Comparison of ENCODE assay signal across 8 mouse cellular contexts in genomic region chr5:8660738-8661151, GRCm38 (mm10). TPM values are rescaled to one million over a fixed set of nuclear protein-coding genes. Genes with fewer than 3 reads are reported as not detected.
DNase-seq lines count a peak whose midpoint lies in the region; ATAC-seq and TF ChIP-seq lines count a peak whose summit lies in the region.

No protein-coding gene starts in this region.

- ATAC-seq in heart, postnatal 0 days (ENCODE audit: insufficient read depth, low read depth) = no peak
- peak; percentile 29 for ATAC-seq in inflammation-experienced regulatory T-cells, adult 6 months
- ATAC-seq in midbrain, embryonic 14.5 days (ENCODE audit: low FRiP score, low TSS enrichment) = no peak
- no peak; the same call in 1 of the 2 replicates for ATAC-seq in frontal cortex, adult (ENCODE audit: low TSS enrichment)

- TF ChIP-seq CTCF in heart, postnatal 0 days (IDR thresholded peaks at IDR 0.05; ENCODE audit: low read depth) = no peak
- no peak for TF ChIP-seq CTCF in heart, adult 2 months (IDR thresholded peaks at IDR 0.05)

- H3K27ac ChIP-seq in heart, postnatal 0 days (ENCODE audit: low read depth) = no peak overlapping the region
- no peak overlapping the region for H3K27ac ChIP-seq in heart, adult 2 months
- H3K27ac ChIP-seq in embryonic facial prominence, embryonic 10.5 days (replicated peaks) = no peak overlapping the region
- H3K27ac ChIP-seq in midbrain, embryonic 14.5 days (replicated peaks; ENCODE audit: low read depth, low read length) = no peak overlapping the region

- TF ChIP-seq POLR2A in heart, adult 2 months (IDR thresholded peaks at IDR 0.05; ENCODE audit: insufficient read depth, low read depth, low read length) = no peak

- WGBS in heart, postnatal 0 days = 81% methylated on average over 10 of the region's 10 CpGs
- 83% methylated on average over 10 of the region's 10 CpGs for WGBS in heart, adult 2 months
- WGBS in embryonic facial prominence, embryonic 10.5 days = 65% methylated on average over 10 of the region's 10 CpGs
- 69% methylated on average over 10 of the region's 10 CpGs for WGBS in midbrain, embryonic 14.5 days

- H3K27me3 ChIP-seq in heart, postnatal 0 days (ENCODE audit: control insufficient read depth, insufficient read depth, low read length) = no peaks in the 10 kb centered on the region
- no peaks in the 10 kb centered on the region for H3K27me3 ChIP-seq in heart, adult 2 months (ENCODE audit: control insufficient read depth, insufficient read depth, low read length)
- H3K27me3 ChIP-seq in embryonic facial prominence, embryonic 10.5 days (replicated peaks; ENCODE audit: low read depth, poor library complexity, severe bottlenecking) = peaks cover 5% of the 10 kb centered on the region; the same call in 1 of the 2 replicates
- no peaks in the 10 kb centered on the region for H3K27me3 ChIP-seq in midbrain, embryonic 14.5 days (ENCODE audit: control insufficient read depth, insufficient read depth, low read length)

- H3K9me3 ChIP-seq in heart, postnatal 0 days (replicated peaks; ENCODE audit: control insufficient read depth, low read length) = no peaks in the 10 kb centered on the region
- no peaks in the 10 kb centered on the region for H3K9me3 ChIP-seq in embryonic facial prominence, embryonic 10.5 days
- H3K9me3 ChIP-seq in midbrain, embryonic 14.5 days (ENCODE audit: control insufficient read depth, low read length) = no peaks in the 10 kb centered on the region

- H3K79me2 ChIP-seq in heart, adult 2 months (replicated peaks; ENCODE audit: control insufficient read depth, insufficient read depth, low read length) = no peaks in the 10 kb centered on the region

- intact Hi-C loops in heart, adult 2 months (cut with DNase I) = no loop called here

- peak overlapping the region; percentile 42 for H3K4me3 ChIP-seq in heart, postnatal 0 days (ENCODE audit: low read depth, low read length)
- H3K4me3 ChIP-seq in heart, adult 2 months = no peak overlapping the region; the same call in 1 of the 2 replicates
- H3K4me3 ChIP-seq in embryonic facial prominence, embryonic 10.5 days = peak overlapping the region; percentile 67
- peak overlapping the region; percentile 40 for H3K4me3 ChIP-seq in midbrain, embryonic 14.5 days (replicated peaks; ENCODE audit: low read depth, low read length)

- H3K36me3 ChIP-seq in heart, postnatal 0 days (replicated peaks; ENCODE audit: control insufficient read depth, insufficient read depth, low read length) = no peaks in the 10 kb centered on the region
- 0 out of 2 replicates have a peak, but pooled peaks cover 2% of the 10 kb centered on the region for H3K36me3 ChIP-seq in heart, adult 2 months (ENCODE audit: control insufficient read depth, insufficient read depth, low read length)
- no peaks in the 10 kb centered on the region for H3K36me3 ChIP-seq in embryonic facial prominence, embryonic 10.5 days (replicated peaks)
- no peaks in the 10 kb centered on the region for H3K36me3 ChIP-seq in midbrain, embryonic 14.5 days (ENCODE audit: control insufficient read depth, insufficient read depth, low read length)

- no peak for TF ChIP-seq EP300 in heart, postnatal 0 days (IDR thresholded peaks at IDR 0.05; ENCODE audit: low read depth)
- TF ChIP-seq EP300 in heart, adult 2 months (IDR thresholded peaks at IDR 0.05; ENCODE audit: insufficient read depth, low read depth, low read length) = no peak

- H3K9ac ChIP-seq in heart, postnatal 0 days (replicated peaks; ENCODE audit: low read depth, low read length) = no peak overlapping the region
- H3K9ac ChIP-seq in heart, adult 2 months (ENCODE audit: low read depth, low read length) = no peak overlapping the region
- no peak overlapping the region for H3K9ac ChIP-seq in midbrain, embryonic 14.5 days (replicated peaks; ENCODE audit: low read length)

- no peak for DNase-seq in heart, postnatal 0 days (ENCODE audit: low spot score)
- no peak for DNase-seq in heart, adult 2 months
- no peak for DNase-seq in embryonic facial prominence, embryonic 10.5 days (ENCODE audit: low spot score)
- DNase-seq in midbrain, embryonic 14.5 days = peak; percentile 30
- no peak for DNase-seq in layer of hippocampus, adult 9-11 months
- no peak for DNase-seq in urinary bladder, adult 18-20 months (ENCODE audit: low spot score in 2 of 2)

- H3K4me2 ChIP-seq in heart, postnatal 0 days (ENCODE audit: low read depth, low read length) = peak overlapping the region; percentile 80
- peak overlapping the region; percentile 80 for H3K4me2 ChIP-seq in midbrain, embryonic 14.5 days (ENCODE audit: low read length)

- 0 out of 2 replicates have a peak, but pooled peaks cover 4% of the 10 kb centered on the region for H3K4me1 ChIP-seq in heart, postnatal 0 days (ENCODE audit: control insufficient read depth, insufficient read depth)
- no peaks in the 10 kb centered on the region; the same call in 1 of the 2 replicates for H3K4me1 ChIP-seq in heart, adult 2 months (ENCODE audit: control insufficient read depth, insufficient read depth, low read length)
- peaks cover 11% of the 10 kb centered on the region for H3K4me1 ChIP-seq in embryonic facial prominence, embryonic 10.5 days
- peaks cover 5% of the 10 kb centered on the region; the same call in 1 of the 2 replicates for H3K4me1 ChIP-seq in midbrain, embryonic 14.5 days (ENCODE audit: control insufficient read depth, insufficient read depth, low read length)

RNA-seq across cellular contexts. Expression of gene Abcb1a, which starts 0.9 kb away (rescaled TPM):
- 1.6 and 3.0 TPM in 2 replicates for total RNA-seq in heart, postnatal 0 days (2014; rRNA removed; ENCODE audit: low replicate concordance)
- 0.93 and 0.96 TPM in 2 replicates for polyA plus RNA-seq in heart, postnatal 0 days (2015; fragmentation: Nextera tagmentation; extraction: Ambion mirVana)
- total RNA-seq in heart, adult 2 months (2021) = 10 to 100 TPM in 1 of 2 experiments, 1 to 10 TPM in 1; 8.3 to 11.0 TPM
- 6.3 and 9.8 TPM in 2 replicates for polyA plus RNA-seq in heart, adult 2 months (2012; rRNA removed)
- 0.18 and 0.20 TPM in 2 replicates for polyA plus RNA-seq in embryonic facial prominence, embryonic 10.5 days (2016; fragmentation: Nextera tagmentation; extraction: Ambion mirVana)
- 10 to 100 TPM; 28.5 to 43.6 (median 33.0) TPM for polyA plus RNA-seq in inflammation-experienced regulatory T-cells, adult 6 months (2017; shearing (Covaris generic))
- 1.3 and 2.1 TPM in 2 replicates for polyA plus RNA-seq in midbrain, embryonic 14.5 days (2014; fragmentation: Nextera tagmentation; extraction: Ambion mirVana)

RNA-seq across cellular contexts. Expression of gene Rundc3b, which starts 38.0 kb away (rescaled TPM):
- 0.12 and 0.88 TPM in 2 replicates for total RNA-seq in heart, postnatal 0 days (2014; rRNA removed; ENCODE audit: low replicate concordance)
- polyA plus RNA-seq in heart, postnatal 0 days (2015; fragmentation: Nextera tagmentation; extraction: Ambion mirVana) = 0.40 and 0.44 TPM in 2 replicates
- under 1 TPM; 0.23 to 0.31 TPM for total RNA-seq in heart, adult 2 months (2021)
- 0.08 and 0.15 TPM in 2 replicates for polyA plus RNA-seq in heart, adult 2 months (2012; rRNA removed)
- polyA plus RNA-seq in embryonic facial prominence, embryonic 10.5 days (2016; fragmentation: Nextera tagmentation; extraction: Ambion mirVana) = 3.2 and 3.6 TPM in 2 replicates
- polyA plus RNA-seq in inflammation-experienced regulatory T-cells, adult 6 months (2017; shearing (Covaris generic)) = 1 to 10 TPM; 2.1 to 3.8 (median 2.9) TPM
- polyA plus RNA-seq in midbrain, embryonic 14.5 days (2014; fragmentation: Nextera tagmentation; extraction: Ambion mirVana) = 49.2 and 59.9 TPM in 2 replicates

Comparison
In these comparisons a context has a peak if more than half of its experiments do, and no peak if none do; other contexts are left out.
1. RNA of gene Rundc3b, which starts 38.0 kb away (polyA plus RNA-seq): 49.2 to 59.9 TPM in midbrain, embryonic 14.5 days; 3.2 to 3.6 TPM in embryonic facial prominence, embryonic 10.5 days, 2.1 to 3.8 TPM in inflammation-experienced regulatory T-cells, adult 6 months, 0.40 to 0.44 TPM in heart, postnatal 0 days and 0.08 to 0.15 TPM in heart, adult 2 months; every median in the first group is over 10 times any median in the second.